Mouse (Mus musculus): ENCODE results near the gene Rnf217. TPM values are rescaled to one million over a fixed set of nuclear protein-coding genes. Genes with fewer than 3 reads are reported as not detected.

The Rnf217 gene
- total RNA-seq, 2 experiments from 2014 or later = 6.7 to 6.9 TPM

DNA sequence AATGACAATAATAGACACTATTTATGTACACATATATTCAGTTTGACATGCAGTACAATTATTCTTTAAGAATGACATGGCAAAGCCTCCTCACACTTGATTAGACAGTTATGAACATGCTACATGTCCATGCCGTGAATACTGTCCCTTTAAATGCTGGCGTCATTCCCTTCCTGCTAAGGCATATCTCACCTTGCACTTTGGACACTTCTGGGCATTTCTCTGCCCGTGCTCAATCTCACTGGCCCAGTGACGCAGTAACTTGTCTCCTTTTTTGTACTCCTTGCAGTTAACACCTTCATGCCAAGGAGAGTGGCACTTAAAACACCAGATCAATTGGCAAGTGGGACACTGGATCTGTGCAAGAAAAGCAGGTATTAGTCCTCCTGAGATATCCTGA, 91.8 kb downstream of the Rnf217 start:
- H3K4me3 ChIP-seq = no peak overlapping the region
- no peak for TF ChIP-seq CTCF (conservative IDR thresholded peaks at IDR 0.05)
- H3K27ac ChIP-seq = no peak overlapping the region
- DNase-seq (ENCODE audit: low spot score in 2 of 2) = no peak

GRCm38 (mm10) chr10:31515897-31516296, 93.1 kb downstream of the Rnf217 start:
- no peak for TF ChIP-seq CTCF (conservative IDR thresholded peaks at IDR 0.05)
- Histone ChIP-seq H3K27ac (no peak overlapping the region), H3K4me3 (no peak overlapping the region)
- DNase-seq (ENCODE audit: low spot score in 2 of 2) = peak in 1 of 2 experiments; percentile 4

DNA sequence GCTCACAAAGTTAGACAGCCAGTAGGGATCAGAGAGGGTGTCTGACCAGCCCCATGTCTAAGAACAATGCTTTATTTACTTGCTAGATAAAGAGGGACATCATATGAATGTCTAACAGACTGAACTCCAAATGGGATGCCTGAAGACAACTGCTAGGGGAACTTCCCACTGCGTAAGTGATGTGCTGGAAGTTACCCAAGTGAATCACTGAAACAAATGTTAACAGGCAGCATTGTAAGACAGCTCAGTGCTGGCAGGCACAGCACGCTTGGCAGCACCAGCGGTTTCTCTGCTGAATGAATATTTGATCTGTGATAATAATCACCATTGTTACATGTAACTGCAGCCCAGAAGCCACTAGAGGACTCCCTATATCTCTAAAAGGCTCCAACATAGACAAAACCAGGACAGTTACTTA, 104.8 kb downstream of the Rnf217 start:
- H3K27ac ChIP-seq = no peak overlapping the region
- peak; percentile 76 for TF ChIP-seq CTCF (conservative IDR thresholded peaks at IDR 0.05)
- H3K4me3 ChIP-seq = no peak overlapping the region
- DNase-seq (ENCODE audit: low spot score in 2 of 2) = peak; percentile 63 to 85

GRCm38 (mm10) chr10:31503542-31504133, 105.3 kb downstream of the Rnf217 start:
- no peak for DNase-seq (ENCODE audit: low spot score in 2 of 2)
- H3K27ac ChIP-seq = no peak overlapping the region
- H3K4me3 ChIP-seq = no peak overlapping the region
- no peak for TF ChIP-seq CTCF (conservative IDR thresholded peaks at IDR 0.05)

DNA sequence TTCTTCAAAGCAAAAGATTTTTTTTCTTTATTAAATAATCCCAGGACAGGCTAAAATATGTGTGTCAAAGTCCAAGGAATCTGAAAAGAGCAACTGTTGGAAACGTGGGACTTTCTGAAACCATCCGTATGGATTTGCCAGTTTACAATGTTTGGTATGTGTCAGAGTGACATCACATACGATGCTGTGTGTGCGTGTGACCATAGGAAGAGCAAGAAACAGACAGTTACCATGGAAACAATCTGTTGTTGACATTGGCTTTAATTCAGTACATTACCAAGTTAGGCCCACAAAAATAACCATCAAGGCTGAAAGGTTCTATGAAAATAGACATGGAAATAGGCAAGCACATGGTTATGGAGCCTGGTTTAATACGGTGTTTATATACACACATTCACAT, 107.3 kb downstream of the Rnf217 start:
- TF ChIP-seq CTCF (conservative IDR thresholded peaks at IDR 0.05) = no peak
- Histone ChIP-seq H3K27ac (no peak overlapping the region), H3K4me3 (no peak overlapping the region)
- DNase-seq (ENCODE audit: low spot score in 2 of 2) = no peak

GRCm38 (mm10) chr10:31496931-31497330, 112.1 kb downstream of the Rnf217 start:
- no peak for DNase-seq (ENCODE audit: low spot score in 2 of 2)
- no peak for TF ChIP-seq CTCF (conservative IDR thresholded peaks at IDR 0.05)
- no peak overlapping the region for H3K4me3 ChIP-seq

DNA sequence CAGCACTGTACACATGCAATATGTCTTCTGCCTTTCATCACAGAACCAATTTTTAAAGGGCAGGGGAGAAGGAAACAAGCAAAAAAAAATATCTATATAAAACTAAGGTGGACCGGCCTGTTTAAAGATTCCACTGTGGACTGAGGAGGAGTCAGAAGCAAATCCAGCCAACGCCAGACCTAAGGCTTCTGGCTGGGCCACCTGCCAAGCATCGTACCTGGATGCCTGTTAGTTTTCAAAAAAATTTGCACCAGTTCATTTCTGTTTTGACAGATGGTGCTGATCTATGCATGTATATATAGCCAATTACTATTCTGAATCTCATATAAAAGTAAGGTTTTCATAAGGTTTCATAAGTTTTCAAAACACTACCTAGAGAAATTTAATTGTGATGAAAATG, 113.2 kb downstream of the Rnf217 start:
- TF ChIP-seq CTCF (conservative IDR thresholded peaks at IDR 0.05) = no peak
- Histone ChIP-seq H3K4me3 (no peak overlapping the region), H3K27ac (no peak overlapping the region)
- DNase-seq (ENCODE audit: low spot score in 2 of 2) = no peak

More at GRCm38 (mm10) chr10:31496931-31497330, 112.1 kb downstream of the Rnf217 start:
- no peak overlapping the region for H3K27ac ChIP-seq

GRCm38 (mm10) chr10:31494296-31494695, 114.7 kb downstream of the Rnf217 start:
- no peak for TF ChIP-seq CTCF (conservative IDR thresholded peaks at IDR 0.05)
- no peak for DNase-seq (ENCODE audit: low spot score in 2 of 2)
- Histone ChIP-seq H3K4me3 (no peak overlapping the region), H3K27ac (no peak overlapping the region)

GRCm38 (mm10) chr10:31467043-31467898, 141.7 kb downstream of the Rnf217 start:
- TF ChIP-seq CTCF (conservative IDR thresholded peaks at IDR 0.05) = no peak
- no peak overlapping the region for H3K4me3 ChIP-seq
- DNase-seq (ENCODE audit: low spot score in 2 of 2) = no peak
- no peak overlapping the region for H3K27ac ChIP-seq

- DNase-seq (ENCODE audit: low spot score in 2 of 2) = peak; percentile 33 to 36
- peak; percentile 96 for TF ChIP-seq CTCF (conservative IDR thresholded peaks at IDR 0.05)
- Histone ChIP-seq H3K27ac (no peak overlapping the region), H3K4me3 (no peak overlapping the region)
These were observed 143.0 kb downstream of the Rnf217 start for GRCm38 (mm10) chr10:31465840-31466541.

DNA sequence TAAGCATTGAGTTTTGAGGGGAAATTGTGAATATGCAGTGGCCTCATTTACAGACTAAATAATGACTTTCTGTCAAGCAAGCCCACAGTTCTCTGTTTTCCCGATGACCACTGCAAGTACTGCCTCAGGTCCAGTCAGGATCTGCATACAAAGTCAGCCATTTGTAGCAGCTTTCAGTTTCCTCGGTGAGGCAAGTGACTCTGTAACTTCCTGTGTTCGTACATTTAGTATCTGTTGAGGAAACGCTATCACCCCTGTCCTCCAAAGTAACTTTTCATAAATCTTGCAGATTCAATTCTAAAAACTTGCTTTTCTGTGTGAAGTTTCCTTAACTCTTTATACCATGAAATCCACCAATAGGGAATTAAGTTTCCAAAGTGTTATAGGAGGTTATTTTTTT, 143.6 kb downstream of the Rnf217 start:
- Histone ChIP-seq H3K27ac (no peak overlapping the region), H3K4me3 (no peak overlapping the region)
- DNase-seq (ENCODE audit: low spot score in 2 of 2) = no peak
- TF ChIP-seq CTCF (conservative IDR thresholded peaks at IDR 0.05) = no peak

GRCm38 (mm10) chr10:31463044-31463443, 145.9 kb downstream of the Rnf217 start:
- no peak for DNase-seq (ENCODE audit: low spot score in 2 of 2)

GRCm38 (mm10) chr10:31456806-31457205, 152.2 kb downstream of the Rnf217 start:
- DNase-seq (ENCODE audit: low spot score in 2 of 2) = no peak
- TF ChIP-seq CTCF (conservative IDR thresholded peaks at IDR 0.05) = no peak
- Histone ChIP-seq H3K27ac (no peak overlapping the region), H3K4me3 (no peak overlapping the region)

More at GRCm38 (mm10) chr10:31463044-31463443, 145.9 kb downstream of the Rnf217 start:
- TF ChIP-seq CTCF (conservative IDR thresholded peaks at IDR 0.05) = no peak
- H3K4me3 ChIP-seq = no peak overlapping the region
- no peak overlapping the region for H3K27ac ChIP-seq

Data from layer of hippocampus, adult 2 months (tissue).